Mouse (Mus musculus) lung, adult 2 months (tissue): ENCODE measurements around the gene Coro1c.

ENCODE experiments used
- CTCF ChIP-seq: fragments of 200-500 bp; IDR thresholded peaks from 2 replicates; pipeline ENCODE4 v1.5.1; 2011; ENCODE audit warnings: mild to moderate bottlenecking, low read length, control low read depth; ENCODE audit not compliant: insufficient read depth
- POLR2A ChIP-seq: fragments of 200-500 bp; IDR thresholded peaks from 2 replicates; pipeline ENCODE4 v1.6.1; 2011; ENCODE audit warnings: low read depth, mild to moderate bottlenecking, control low read depth, low read length, borderline replicate concordance; ENCODE audit errors: extremely low read depth

- TF ChIP-seq POLR2A: no peak
- no peak for TF ChIP-seq CTCF
Measured at GRCm38 (mm10) chr5:113955281-113955680, 46.7 kb upstream of the Coro1c start.
